Mouse (Mus musculus): ENCODE measurements around the gene Tmem28.
A peak's percentile ranks its signal among the peaks of the same experiment; 100 is the strongest.

Gene Tmem28

GRCm38 (mm10) chrX:99820790-99821395 is at the start of gene Tmem28:
Gene Tmem28, plus strand, starts transcription at chrX:99821021.
- no peak for DNase-seq

GRCm38 (mm10) chrX:99780308-99780707 is 40.5 kb upstream of the Tmem28 start:
- DNase-seq: no peak

GRCm38 (mm10) chrX:99808375-99808774 is 12.4 kb upstream of the Tmem28 start:
- peak; percentile 14 for DNase-seq

GRCm38 (mm10) chrX:99819395-99819935 is 1.4 kb upstream of the Tmem28 start:
- DNase-seq: peak; percentile 47

- peak; percentile 5 for DNase-seq
Observed at GRCm38 (mm10) chrX:99819936-99820789, 658 bp upstream of the Tmem28 start.

- no peak for DNase-seq
Observed at GRCm38 (mm10) chrX:99842090-99842489, 21.3 kb downstream of the Tmem28 start.

GRCm38 (mm10) chrX:99853261-99853741 is 32.5 kb downstream of the Tmem28 start:
- peak; percentile 66 for DNase-seq

GRCm38 (mm10) chrX:99853834-99854233 is 33.0 kb downstream of the Tmem28 start:
- no peak for DNase-seq

- no peak for DNase-seq
Observed at GRCm38 (mm10) chrX:99872228-99872627, 51.4 kb downstream of the Tmem28 start.

- DNase-seq: no peak
Observed at GRCm38 (mm10) chrX:99872632-99873201, 51.9 kb downstream of the Tmem28 start.

- DNase-seq: no peak
Observed at GRCm38 (mm10) chrX:99873259-99873919, 52.6 kb downstream of the Tmem28 start.

GRCm38 (mm10) chrX:99873920-99874296 is 53.1 kb downstream of the Tmem28 start:
- DNase-seq: no peak

GRCm38 (mm10) chrX:99876781-99877180 is 56.0 kb downstream of the Tmem28 start:
- DNase-seq: no peak

- no peak for DNase-seq
Observed at GRCm38 (mm10) chrX:99883396-99883795, 62.6 kb downstream of the Tmem28 start.
